Mouse (Mus musculus) ovary, postnatal 10 days (tissue): Measurements from ENCODE around the gene Olfr548-ps1.

Experiments
- DNase-seq: peaks from one replicate; pipeline ENCODE4 v3.0.0; 2022; ENCODE audit warnings: low spot score

Olfr548-ps1 gene

GRCm38 (mm10) chr7:102575998-102576397, 35.3 kb downstream of the Olfr548-ps1 start:
- DNase-seq = no peak

GRCm38 (mm10) chr7:102591786-102592185, 51.1 kb downstream of the Olfr548-ps1 start, which contains the start of gene Olfr551:
Gene Olfr551, minus strand, starts transcription at chr7:102591886.
- no peak for DNase-seq
